Mouse (Mus musculus): ENCODE measurements around the gene Ero1lb. TPM values are rescaled to one million over a fixed set of nuclear protein-coding genes. Genes with fewer than 3 reads are reported as not detected.
"Not testable (repeated sequence)": the region's sequence is repeated elsewhere in the genome, so short reads cannot be mapped to it uniquely, and the experiment has no call there.

Ero1lb gene
- total and polyA plus RNA-seq, 3 experiments, result 4.2 to 5.8 TPM; not detected in 1

GRCm38 (mm10) chr13:12589003-12589402 lies 23.3 kb downstream of the Ero1lb start:
- H3K27me3 ChIP-seq (ENCODE audit: control insufficient read depth in 1 of 2, insufficient read depth in 2 of 2, low read length in 2 of 2), result no peaks in the 10 kb centered on the region

GRCm38 (mm10) chr13:12597075-12597474 lies 31.4 kb downstream of the Ero1lb start:
- H3K36me3 ChIP-seq (ENCODE audit: control insufficient read depth in 1 of 2, insufficient read depth in 2 of 2, low read length in 2 of 2); H3K9ac ChIP-seq (ENCODE audit: control insufficient read depth, low read depth, low read length, poor library complexity, severe bottlenecking); DNase-seq (ENCODE audit: low read depth, low spot score); H3K9me3 ChIP-seq (replicated peaks; ENCODE audit: insufficient read depth, low read length); H3K4me3 ChIP-seq (ENCODE audit: control insufficient read depth in 1 of 2, insufficient read depth in 1 of 2, low read depth in 2 of 2, low read length in 2 of 2); H3K27ac ChIP-seq (ENCODE audit: control insufficient read depth, low read depth, low read length); H3K27me3 ChIP-seq (ENCODE audit: control insufficient read depth in 1 of 2, insufficient read depth in 2 of 2, low read length in 2 of 2); H3K4me1 ChIP-seq (ENCODE audit: control insufficient read depth in 1 of 2, insufficient read depth in 2 of 2, low read length in 2 of 2); H3K79me2 ChIP-seq (ENCODE audit: control insufficient read depth, insufficient read depth, low read length, poor library complexity): not testable (repeated sequence)

More at GRCm38 (mm10) chr13:12589003-12589402, 23.3 kb downstream of the Ero1lb start:
- Histone ChIP-seq H3K4me1 (ENCODE audit: control insufficient read depth in 1 of 2, insufficient read depth in 2 of 2, low read length in 2 of 2) (no peaks in the 10 kb centered on the region), H3K9ac (ENCODE audit: control insufficient read depth, low read depth, low read length, poor library complexity, severe bottlenecking) (no peak overlapping the region), H3K36me3 (ENCODE audit: control insufficient read depth in 1 of 2, insufficient read depth in 2 of 2, low read length in 2 of 2) (no peaks in the 10 kb centered on the region), H3K4me3 (ENCODE audit: control insufficient read depth in 1 of 2, insufficient read depth in 1 of 2, low read depth in 2 of 2, low read length in 2 of 2) (no peak overlapping the region), H3K27ac (ENCODE audit: control insufficient read depth, low read depth, low read length) (no peak overlapping the region), H3K79me2 (ENCODE audit: control insufficient read depth, insufficient read depth, low read length, poor library complexity) (no peaks in the 10 kb centered on the region), H3K9me3 (replicated peaks; ENCODE audit: insufficient read depth, low read length) (no peaks in the 10 kb centered on the region)
- TF ChIP-seq SIN3A (IDR thresholded peaks at IDR 0.05; ENCODE audit: low read length), result no peak
- no peak for TF ChIP-seq MEF2A (IDR thresholded peaks at IDR 0.05; ENCODE audit: extremely low read depth, insufficient replicate concordance, low read depth, low read length, poor library complexity, severe bottlenecking)
- TF ChIP-seq SMC3 (IDR thresholded peaks at IDR 0.05; ENCODE audit: low read depth, low read length), result peak; percentile 70
- no peak for TF ChIP-seq ZKSCAN1 (IDR thresholded peaks at IDR 0.05; ENCODE audit: low read depth, low read length)
- no peak for TF ChIP-seq ZMIZ1 (IDR thresholded peaks at IDR 0.05; ENCODE audit: low read depth, low read length)
- TF ChIP-seq MYB (IDR thresholded peaks at IDR 0.05; ENCODE audit: low read depth, low read length), result no peak
- TF ChIP-seq CTCF (IDR thresholded peaks at IDR 0.05 in 2 of 3, conservative IDR thresholded peaks at IDR 0.05 in 1 of 3; ENCODE audit: control insufficient read depth in 1 of 3, insufficient read depth in 1 of 3, low read depth in 2 of 3, low read length in 3 of 3, poor library complexity in 1 of 3, severe bottlenecking in 1 of 3), result peak; percentile 78 to 84 (median 84)
- TF ChIP-seq RAD21 (IDR thresholded peaks at IDR 0.05; ENCODE audit: low read depth, low read length), result peak; percentile 72
- DNase-seq (ENCODE audit: low read depth, low spot score), result peak; percentile 81

- H3K4me3 ChIP-seq (ENCODE audit: control insufficient read depth in 1 of 2, insufficient read depth in 1 of 2, low read depth in 2 of 2, low read length in 2 of 2); H3K27me3 ChIP-seq (ENCODE audit: control insufficient read depth in 1 of 2, insufficient read depth in 2 of 2, low read length in 2 of 2); H3K27ac ChIP-seq (ENCODE audit: control insufficient read depth, low read depth, low read length); H3K9ac ChIP-seq (ENCODE audit: control insufficient read depth, low read depth, low read length, poor library complexity, severe bottlenecking); DNase-seq (ENCODE audit: low read depth, low spot score); H3K36me3 ChIP-seq (ENCODE audit: control insufficient read depth in 1 of 2, insufficient read depth in 2 of 2, low read length in 2 of 2); H3K9me3 ChIP-seq (replicated peaks; ENCODE audit: insufficient read depth, low read length); H3K79me2 ChIP-seq (ENCODE audit: control insufficient read depth, insufficient read depth, low read length, poor library complexity); H3K4me1 ChIP-seq (ENCODE audit: control insufficient read depth in 1 of 2, insufficient read depth in 2 of 2, low read length in 2 of 2): not testable (repeated sequence)
Measured at GRCm38 (mm10) chr13:12610206-12610605, 44.5 kb downstream of the Ero1lb start.

- H3K4me3 ChIP-seq (ENCODE audit: control insufficient read depth in 1 of 2, insufficient read depth in 1 of 2, low read depth in 2 of 2, low read length in 2 of 2); H3K27me3 ChIP-seq (ENCODE audit: control insufficient read depth in 1 of 2, insufficient read depth in 2 of 2, low read length in 2 of 2); H3K79me2 ChIP-seq (ENCODE audit: control insufficient read depth, insufficient read depth, low read length, poor library complexity); H3K9ac ChIP-seq (ENCODE audit: control insufficient read depth, low read depth, low read length, poor library complexity, severe bottlenecking); H3K9me3 ChIP-seq (replicated peaks; ENCODE audit: insufficient read depth, low read length); DNase-seq (ENCODE audit: low read depth, low spot score); H3K27ac ChIP-seq (ENCODE audit: control insufficient read depth, low read depth, low read length): not testable (repeated sequence)
- H3K4me1 ChIP-seq (ENCODE audit: control insufficient read depth in 1 of 2, insufficient read depth in 2 of 2, low read length in 2 of 2), result peaks cover 0 to 11% of the 10 kb centered on the region in 2 experiments; a peak in 3 of 4 replicates
- H3K36me3 ChIP-seq (ENCODE audit: control insufficient read depth in 1 of 2, insufficient read depth in 2 of 2, low read length in 2 of 2), result peaks cover 0 to 11% of the 10 kb centered on the region in 2 experiments; a peak in 2 of 4 replicates
Measured at GRCm38 (mm10) chr13:12614026-12614425, 48.4 kb downstream of the Ero1lb start.

- peaks cover 0 to 11% of the 10 kb centered on the region in 2 experiments; a peak in 2 of 4 replicates for H3K36me3 ChIP-seq (ENCODE audit: control insufficient read depth in 1 of 2, insufficient read depth in 2 of 2, low read length in 2 of 2)
- not testable (repeated sequence) for H3K9me3 ChIP-seq (replicated peaks; ENCODE audit: insufficient read depth, low read length); H3K9ac ChIP-seq (ENCODE audit: control insufficient read depth, low read depth, low read length, poor library complexity, severe bottlenecking); H3K27ac ChIP-seq (ENCODE audit: control insufficient read depth, low read depth, low read length); DNase-seq (ENCODE audit: low read depth, low spot score); H3K4me3 ChIP-seq (ENCODE audit: control insufficient read depth in 1 of 2, insufficient read depth in 1 of 2, low read depth in 2 of 2, low read length in 2 of 2); H3K27me3 ChIP-seq (ENCODE audit: control insufficient read depth in 1 of 2, insufficient read depth in 2 of 2, low read length in 2 of 2); H3K79me2 ChIP-seq (ENCODE audit: control insufficient read depth, insufficient read depth, low read length, poor library complexity)
- H3K4me1 ChIP-seq (ENCODE audit: control insufficient read depth in 1 of 2, insufficient read depth in 2 of 2, low read length in 2 of 2), result peaks cover 0 to 11% of the 10 kb centered on the region in 2 experiments; a peak in 3 of 4 replicates
Measured at GRCm38 (mm10) chr13:12614591-12614990, 48.9 kb downstream of the Ero1lb start.

GRCm38 (mm10) chr13:12615014-12615413 lies 49.3 kb downstream of the Ero1lb start:
- not testable (repeated sequence) for H3K27ac ChIP-seq (ENCODE audit: control insufficient read depth, low read depth, low read length); DNase-seq (ENCODE audit: low read depth, low spot score); H3K79me2 ChIP-seq (ENCODE audit: control insufficient read depth, insufficient read depth, low read length, poor library complexity); H3K27me3 ChIP-seq (ENCODE audit: control insufficient read depth in 1 of 2, insufficient read depth in 2 of 2, low read length in 2 of 2); H3K9me3 ChIP-seq (replicated peaks; ENCODE audit: insufficient read depth, low read length); H3K4me3 ChIP-seq (ENCODE audit: control insufficient read depth in 1 of 2, insufficient read depth in 1 of 2, low read depth in 2 of 2, low read length in 2 of 2); H3K9ac ChIP-seq (ENCODE audit: control insufficient read depth, low read depth, low read length, poor library complexity, severe bottlenecking)
- H3K4me1 ChIP-seq (ENCODE audit: control insufficient read depth in 1 of 2, insufficient read depth in 2 of 2, low read length in 2 of 2), result peaks cover 0 to 11% of the 10 kb centered on the region in 2 experiments; a peak in 3 of 4 replicates
- peaks cover 0 to 11% of the 10 kb centered on the region in 2 experiments; a peak in 2 of 4 replicates for H3K36me3 ChIP-seq (ENCODE audit: control insufficient read depth in 1 of 2, insufficient read depth in 2 of 2, low read length in 2 of 2)

All from MEL (cell line).